Mouse (Mus musculus) layer of hippocampus, postnatal 36 days (tissue): ENCODE measurements around the gene Srsf4. TPM values are rescaled to one million over a fixed set of nuclear protein-coding genes. Genes with fewer than 3 reads are reported as not detected.
A peak's percentile ranks its signal among the peaks of the same experiment; 100 is the strongest.

Experiments
- DNase-seq, 2 experiments: peaks; one replicate each; pipeline ENCODE4 v3.0.0; 2022
- total RNA-seq, 2 experiments: library from RNA; stranded (reverse); gene quantifications; 2 replicates each; pipeline ENCODE4 v1.2.3; 2021

Srsf4 gene
- total RNA-seq, result 10 to 100 TPM; 67.8 to 74.8 TPM

DNA sequence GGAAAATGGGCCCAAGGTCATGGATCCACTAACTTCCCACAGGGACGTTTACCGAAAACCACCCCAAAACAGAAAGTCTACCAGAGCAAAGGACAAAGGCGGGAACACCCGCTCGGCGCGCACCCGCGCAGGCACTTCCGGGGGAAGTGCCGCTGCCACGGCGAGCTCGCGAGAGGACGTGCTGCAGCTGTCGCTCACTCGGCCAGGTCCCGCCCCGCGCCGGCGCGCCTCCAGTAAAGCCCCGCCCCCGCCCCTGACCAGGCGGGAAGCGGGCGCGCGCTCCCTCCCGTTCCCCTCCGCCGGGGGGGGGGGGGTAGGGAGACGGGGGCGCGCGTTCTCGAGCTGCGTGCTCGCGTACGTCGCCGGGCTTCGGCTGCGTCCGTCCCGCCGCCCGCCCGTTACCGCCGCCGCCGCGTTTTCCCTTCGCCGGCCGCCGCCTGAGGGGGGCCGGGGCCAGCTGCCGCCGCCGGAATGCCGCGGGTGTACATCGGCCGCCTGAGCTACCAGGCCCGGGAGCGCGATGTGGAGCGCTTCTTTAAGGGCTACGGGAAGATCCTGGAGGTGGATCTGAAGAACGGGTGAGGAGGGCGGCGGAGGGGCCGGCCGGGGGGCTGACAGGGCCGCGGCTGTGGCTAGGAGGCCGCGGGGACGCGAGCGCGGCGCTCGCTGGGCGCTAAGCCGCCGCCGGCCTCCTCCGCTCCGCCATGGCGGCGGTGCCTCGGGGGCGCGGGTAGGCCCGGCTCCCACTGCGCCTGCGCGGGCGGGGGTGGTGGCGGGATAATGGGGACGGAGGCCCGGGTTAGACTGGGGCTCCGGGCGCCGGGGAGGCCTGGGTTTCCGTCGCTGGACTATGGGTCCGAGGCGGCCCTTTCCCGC is at the start of gene Srsf4:
TSS of gene Srsf4 (plus strand) at position 325 of the 876 bp plus-strand sequence.
- DNase-seq, result peak; percentile 89 to 90

DNA sequence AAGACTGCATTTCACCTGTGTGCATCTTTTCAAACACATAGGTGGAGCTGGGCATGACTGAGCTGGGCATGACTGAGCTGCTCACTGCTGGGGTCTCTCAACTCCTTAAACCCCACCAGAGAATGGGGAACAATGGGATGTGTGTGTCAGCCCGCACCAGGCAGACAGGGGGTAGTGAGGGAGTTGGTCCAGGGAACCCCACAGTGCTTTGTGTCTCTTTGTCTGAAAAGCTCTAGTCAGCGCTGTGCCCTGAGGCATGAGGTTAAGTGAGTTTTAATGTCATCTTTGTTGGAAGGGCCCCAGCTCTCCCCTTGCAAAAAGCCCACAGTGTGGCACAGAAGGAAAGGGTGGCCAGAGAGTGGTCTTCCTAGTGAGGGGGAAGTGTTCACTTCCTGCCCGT is 48.5 kb upstream of the Srsf4 start:
- DNase-seq, result no peak

DNA sequence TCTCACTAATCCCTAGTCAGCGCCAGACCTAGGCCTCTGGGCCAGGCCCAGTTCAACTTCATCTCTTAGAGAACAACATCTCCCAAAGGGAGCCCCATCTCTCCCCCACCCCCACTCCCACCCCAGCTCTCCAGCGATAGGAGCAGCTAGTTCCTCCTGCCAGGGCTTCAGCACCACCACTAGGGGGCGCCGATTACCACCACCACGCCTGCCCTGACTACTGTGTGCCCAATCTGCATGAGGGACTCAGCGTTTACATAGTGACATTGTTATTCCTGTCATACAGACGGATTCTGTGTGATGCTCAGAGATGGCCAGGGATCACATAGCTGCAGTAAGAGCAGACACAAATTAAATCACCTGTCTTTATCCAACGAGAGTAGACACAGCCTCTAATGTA is 47.6 kb upstream of the Srsf4 start:
- no peak for DNase-seq

DNA sequence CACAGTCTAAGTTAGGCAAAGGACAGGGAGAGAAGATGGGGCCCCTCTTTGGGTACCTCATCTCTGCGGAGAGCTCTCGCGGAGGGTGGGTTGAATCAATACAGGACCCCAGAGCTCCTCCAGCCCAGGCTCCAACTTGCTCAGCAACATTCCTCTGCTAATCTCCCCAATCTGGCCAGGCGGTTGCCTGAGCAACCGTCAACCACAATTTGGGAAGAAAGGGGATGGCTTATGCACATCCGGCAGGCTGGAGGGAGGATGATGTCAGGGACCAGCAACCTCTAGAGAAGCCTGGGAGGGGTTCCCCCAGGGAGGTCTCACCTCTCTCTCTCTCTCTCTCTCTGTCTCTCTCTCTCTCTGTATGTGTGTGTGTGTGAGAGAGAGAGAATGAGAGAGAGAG is 46.5 kb upstream of the Srsf4 start:
- no peak for DNase-seq

DNA sequence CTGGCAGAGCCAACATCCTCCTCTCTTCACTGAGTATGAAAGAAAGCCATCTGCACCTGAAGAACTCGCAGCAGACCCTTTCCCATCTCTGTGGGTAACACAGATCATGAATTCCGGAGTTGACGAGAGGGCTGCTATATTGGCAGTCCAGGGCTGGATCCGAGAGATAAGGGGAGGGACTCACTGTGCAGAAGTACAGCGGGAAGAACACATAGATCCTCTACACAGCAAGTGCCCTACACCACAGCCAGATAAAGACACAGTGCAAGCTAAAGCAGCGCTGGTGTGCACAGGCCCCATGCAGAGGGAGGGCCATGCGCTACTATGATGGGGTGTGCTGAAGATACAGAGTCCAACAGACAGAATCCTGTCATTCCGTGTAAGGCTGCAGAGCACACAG is 44.3 kb upstream of the Srsf4 start:
- DNase-seq, result no peak

DNA sequence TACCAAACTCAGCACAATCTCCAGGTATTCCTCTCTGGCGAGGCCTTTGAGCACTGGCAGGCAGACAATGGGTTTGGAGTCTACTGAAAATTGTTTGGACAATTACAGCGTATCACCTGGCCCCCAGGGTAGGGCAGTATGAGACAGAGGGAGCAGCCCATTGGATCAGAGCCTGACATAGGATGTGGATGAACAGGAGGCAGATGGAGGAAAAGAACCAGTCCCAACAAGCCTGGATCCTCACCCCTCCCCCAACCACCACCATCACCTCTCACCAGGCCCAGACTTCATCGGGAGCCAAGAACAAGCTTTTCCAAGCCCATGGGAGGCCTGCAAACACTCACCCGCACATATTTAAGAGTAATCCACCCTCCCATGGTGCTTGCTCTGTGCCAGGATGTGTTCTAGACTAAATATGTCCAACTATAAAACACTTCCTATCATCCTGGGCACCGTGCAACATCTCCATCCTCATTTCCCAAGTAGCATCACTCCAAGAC is 41.8 kb upstream of the Srsf4 start:
- DNase-seq, result no peak

DNA sequence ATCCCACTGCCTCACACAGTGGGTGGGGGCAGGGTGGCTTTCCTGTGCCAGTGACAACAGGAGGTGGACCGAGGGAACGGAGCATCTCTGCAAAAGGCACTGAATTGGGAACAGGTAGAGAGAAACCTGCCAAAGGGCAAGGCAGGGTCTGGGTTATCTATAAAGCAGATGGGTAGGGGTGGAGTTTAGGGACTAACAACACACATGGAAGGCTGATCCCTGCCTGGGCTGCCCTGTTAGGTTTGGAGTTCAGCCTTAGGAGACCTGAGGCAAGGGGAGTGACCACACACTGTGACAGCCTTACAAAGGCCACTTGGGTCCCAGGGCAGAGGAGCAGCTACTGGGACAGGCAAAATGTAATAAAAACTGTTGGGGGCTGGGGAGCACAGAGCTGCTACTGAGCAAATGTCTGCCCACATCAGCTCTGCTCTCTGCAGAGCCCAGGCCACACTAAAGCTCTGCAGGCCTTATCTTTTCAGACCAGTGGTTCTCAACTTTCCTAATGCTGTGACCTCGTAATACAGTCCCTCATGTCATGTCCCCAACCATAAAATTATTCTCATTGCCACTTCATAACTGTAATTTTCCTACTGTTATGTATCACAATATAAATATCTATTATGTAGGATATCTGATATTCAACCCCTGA is 40.5 kb upstream of the Srsf4 start:
- DNase-seq, result no peak

DNA sequence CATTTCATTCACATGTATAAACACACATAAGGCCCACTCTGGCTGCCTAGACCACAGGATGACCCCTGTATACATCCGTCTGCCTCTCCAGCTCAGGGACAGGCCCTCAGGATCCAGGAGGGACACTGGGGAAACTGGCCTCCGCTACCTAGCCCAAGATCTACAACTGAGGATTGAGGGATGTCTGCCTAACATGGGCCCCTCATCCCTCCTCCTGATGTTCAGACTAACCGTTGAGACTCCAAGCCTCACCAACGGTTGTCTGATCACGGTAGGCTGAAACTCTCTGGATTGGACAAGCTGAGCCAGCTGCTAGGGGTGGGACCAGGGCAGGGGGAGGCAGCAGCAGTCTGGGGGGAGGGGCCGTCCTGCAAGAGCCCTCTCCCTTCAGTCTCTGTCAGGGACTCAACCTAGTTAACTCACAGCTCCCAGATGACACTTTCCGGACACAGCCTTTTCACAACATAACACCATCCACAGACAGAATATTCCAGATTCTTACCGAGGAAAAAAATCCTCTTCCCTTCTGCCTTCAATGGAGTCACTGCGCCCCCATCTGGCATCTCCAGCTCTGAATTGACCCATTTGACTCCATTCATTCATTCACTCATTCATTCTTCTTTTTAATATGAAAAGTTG is 39.3 kb upstream of the Srsf4 start:
- no peak for DNase-seq

DNA sequence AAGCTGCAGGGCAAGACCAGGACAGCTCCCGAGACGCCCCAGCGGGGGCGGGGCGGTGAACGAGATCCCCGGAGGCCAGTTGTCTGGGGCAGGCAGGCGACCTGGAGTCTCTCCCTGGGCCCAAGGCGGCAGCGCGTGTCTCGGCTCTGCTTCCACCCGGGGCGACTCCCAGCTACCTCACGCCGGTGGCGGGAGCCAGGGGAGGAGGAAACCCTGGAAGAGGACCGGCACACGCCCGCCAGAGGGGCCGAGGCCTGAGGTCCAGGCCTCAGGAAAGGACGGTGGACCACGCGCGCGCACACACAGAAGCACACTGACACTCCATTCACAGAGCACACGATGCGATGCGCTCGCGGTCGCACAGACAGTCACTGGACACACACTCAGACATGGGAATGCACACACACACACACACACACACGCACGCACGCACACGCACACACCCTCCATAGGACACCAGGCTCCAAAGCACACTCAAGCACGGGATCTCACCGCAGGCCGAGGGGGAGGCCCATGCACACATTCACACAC is 37.0 kb upstream of the Srsf4 start:
- DNase-seq, result no peak

DNA sequence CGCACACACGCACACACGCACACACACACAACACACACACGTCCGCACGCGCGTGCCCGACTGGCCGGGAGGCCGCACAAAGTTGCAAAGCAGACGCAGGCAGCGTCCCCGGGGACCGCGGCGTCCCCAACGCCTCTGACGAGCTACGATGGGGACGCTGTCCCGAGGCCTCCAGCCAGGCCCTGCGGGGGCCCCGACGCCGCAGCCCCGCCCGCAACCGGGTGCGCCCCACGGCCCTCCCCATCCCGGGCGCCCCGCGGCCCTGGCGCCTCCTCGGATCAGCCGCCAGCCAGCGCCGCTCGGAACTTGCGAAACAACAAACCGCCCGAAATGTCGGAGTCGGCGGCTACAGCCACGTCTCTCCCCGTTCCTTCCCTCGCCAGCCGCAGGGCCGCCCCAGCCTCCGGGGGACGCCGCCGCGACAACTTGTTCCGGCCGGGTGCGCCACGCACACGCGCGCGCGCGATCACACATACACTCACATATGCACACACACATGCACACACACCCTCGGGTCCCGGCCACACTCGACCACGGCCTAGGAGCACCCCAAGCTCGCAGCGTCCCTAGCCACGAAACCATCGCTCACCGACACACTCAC is 36.4 kb upstream of the Srsf4 start:
- DNase-seq, result peak in 1 of 2 experiments; percentile 33

DNA sequence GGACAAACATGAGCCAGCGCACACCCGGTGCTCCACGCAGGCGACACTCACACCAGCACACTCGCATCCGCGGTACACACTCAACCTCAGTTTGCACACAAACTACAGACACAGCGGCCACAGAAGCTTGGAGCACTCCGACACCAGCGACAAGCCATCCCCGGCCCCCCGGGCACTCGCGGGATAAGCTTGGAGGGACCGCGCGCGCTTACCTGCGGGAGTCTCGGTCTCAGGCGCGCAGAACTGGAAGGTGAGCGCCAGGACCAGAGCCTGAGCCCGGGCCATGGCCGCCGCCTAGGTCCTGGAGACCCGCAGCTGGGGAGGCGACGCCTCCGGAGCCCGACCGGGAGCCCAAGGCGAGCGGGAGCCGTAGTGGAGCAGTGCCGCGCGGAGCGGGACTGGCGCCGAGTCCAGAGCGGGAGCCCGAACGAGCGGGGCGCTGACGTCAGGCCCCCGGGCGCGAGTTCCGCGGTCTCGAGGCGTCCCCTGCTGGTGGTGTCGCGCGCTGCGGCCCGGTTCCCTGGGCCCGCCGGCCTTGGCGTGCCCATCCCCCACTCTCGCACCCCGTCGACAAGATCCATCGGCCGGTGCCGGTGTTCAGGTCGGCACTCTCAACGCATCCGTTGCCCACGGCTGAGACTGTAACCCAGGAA is 35.4 kb upstream of the Srsf4 start, which contains the start of gene Ptpru:
TSS of gene Ptpru (minus strand) at position 417 of the 653 bp plus-strand sequence.
- peak; percentile 89 to 93 for DNase-seq

DNA sequence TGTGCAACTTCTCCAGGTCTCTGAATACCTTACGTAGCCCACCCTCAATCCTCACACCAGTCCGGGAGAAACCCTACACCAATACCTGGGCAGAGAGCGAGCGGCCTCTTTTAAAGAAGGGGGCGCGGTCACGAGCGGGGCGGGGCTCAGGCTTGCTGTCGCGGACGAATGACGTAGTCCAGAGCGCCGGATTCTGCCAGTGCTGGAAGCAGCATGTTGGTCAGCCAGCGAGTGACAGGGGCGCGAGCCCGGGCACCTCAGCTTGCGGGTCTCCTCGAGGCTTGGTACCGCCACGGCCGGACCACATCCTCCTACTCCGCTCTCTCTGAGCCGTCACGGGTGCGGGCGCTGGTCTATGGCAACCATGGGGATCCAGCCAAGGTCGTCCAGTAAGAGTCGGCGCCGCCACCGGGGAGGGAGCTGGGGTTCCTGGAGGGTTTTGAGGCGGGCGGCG is 30.1 kb upstream of the Srsf4 start, which contains the start of gene Mecr:
TSS of gene Mecr (plus strand) at position 181 of the 454 bp plus-strand sequence.
- DNase-seq, result peak; percentile 90 to 93

DNA sequence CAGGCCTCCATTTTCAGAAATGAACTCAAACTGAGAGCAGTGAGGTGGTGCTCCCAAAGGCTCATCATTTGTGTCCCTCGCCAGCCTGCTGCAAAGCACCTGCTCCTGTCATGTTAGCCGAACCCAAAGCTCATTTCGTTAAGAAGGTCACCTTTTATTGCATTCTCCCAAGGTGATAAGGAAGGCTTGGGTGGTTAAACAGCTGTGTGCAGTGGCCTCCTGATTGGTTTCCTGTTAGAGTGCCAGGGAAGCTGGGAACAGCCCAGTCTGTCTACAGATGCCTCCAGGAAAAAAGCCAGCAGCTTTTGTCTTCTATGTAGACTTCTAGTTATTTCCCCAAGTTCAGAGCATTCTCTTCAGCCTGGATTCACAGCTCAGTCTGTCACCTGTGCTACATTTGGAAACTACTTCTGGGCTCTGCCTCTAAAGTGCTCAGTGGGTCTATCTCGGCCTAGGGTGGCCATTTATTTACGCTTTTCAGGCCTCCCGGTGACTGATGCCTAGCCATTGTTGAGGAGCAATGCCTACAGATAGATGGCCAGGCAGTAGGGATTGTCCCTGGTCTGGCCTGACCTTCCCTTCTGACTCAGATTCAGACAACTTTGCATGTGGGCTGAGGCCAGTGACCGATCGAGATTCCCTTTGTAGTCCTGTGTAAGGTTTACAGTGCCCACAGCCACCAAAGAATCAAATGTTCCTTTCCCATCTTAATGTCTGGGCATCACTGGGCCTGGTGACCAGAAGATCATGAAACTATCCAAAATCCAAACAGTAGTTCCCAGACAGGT is 27.2 kb upstream of the Srsf4 start:
- DNase-seq, result no peak

DNA sequence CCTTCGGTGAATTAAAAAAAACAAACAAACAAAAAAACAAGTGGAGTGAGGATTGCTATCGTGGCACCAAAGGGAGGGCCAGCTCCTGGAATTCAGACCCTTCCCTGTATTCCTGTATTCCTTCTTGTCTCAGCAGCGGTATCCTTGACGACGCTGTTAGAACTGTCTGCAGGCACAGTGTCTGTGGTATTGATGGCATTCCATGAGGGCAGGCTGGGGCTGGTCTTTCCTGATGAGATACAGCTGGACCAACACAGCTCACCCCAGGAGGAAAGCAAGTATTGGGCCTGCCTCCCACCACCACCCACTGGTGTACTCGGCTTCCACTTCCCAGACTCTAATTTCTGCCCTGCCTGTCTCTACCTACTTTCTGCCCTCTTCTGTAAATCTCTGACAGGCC is 25.3 kb upstream of the Srsf4 start:
- no peak for DNase-seq

DNA sequence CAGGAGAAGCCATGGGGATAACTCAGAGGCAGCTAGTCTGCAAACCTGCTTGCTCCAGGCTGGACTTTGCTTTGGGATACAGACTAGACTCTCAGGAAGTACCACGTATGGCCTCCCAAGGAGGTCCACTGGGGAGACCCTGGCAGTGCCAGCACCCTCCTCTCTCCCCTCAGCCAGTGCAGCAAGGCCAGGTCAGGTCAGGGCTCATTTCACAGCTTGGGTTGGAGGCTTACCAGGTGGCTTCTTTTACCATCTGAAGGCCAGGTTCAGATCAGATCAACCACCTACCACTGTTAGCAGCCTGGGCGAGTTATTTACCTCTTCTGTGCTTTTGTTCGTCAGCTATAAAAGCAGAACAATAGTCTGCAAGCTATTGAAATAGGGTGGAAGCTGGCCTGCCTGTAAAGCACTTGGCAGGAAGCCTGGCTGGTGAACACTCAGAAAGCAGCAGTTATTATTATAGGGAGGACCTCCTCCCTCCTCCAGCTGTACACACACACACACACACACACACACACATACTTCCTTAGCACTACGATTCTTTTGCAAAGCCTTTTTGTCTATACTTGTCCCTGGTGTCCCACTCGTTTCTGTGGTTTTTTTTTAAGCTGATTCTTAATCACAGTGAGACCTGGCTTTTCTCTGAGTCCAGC is 23.3 kb upstream of the Srsf4 start:
- DNase-seq, result no peak

DNA sequence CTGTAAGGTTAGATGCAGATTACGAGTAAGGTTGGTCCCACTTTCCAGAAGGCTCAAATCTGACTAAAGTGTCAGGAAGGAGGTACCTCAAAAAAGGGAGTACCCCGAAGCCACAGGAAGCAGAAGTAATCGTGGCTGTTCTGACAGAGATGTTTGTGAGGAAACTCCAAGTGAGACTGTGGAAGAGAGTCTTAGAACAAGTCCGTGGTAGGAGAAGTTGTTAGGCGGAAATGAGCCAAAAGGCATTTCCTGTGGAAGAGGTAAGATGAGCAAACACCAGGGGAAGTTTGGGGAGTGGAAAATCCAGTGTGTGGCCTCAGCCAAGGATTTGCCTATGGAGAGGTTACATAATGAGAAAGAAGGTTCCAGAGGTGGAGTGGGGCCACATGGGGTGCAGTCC is 18.5 kb upstream of the Srsf4 start:
- DNase-seq, result no peak

DNA sequence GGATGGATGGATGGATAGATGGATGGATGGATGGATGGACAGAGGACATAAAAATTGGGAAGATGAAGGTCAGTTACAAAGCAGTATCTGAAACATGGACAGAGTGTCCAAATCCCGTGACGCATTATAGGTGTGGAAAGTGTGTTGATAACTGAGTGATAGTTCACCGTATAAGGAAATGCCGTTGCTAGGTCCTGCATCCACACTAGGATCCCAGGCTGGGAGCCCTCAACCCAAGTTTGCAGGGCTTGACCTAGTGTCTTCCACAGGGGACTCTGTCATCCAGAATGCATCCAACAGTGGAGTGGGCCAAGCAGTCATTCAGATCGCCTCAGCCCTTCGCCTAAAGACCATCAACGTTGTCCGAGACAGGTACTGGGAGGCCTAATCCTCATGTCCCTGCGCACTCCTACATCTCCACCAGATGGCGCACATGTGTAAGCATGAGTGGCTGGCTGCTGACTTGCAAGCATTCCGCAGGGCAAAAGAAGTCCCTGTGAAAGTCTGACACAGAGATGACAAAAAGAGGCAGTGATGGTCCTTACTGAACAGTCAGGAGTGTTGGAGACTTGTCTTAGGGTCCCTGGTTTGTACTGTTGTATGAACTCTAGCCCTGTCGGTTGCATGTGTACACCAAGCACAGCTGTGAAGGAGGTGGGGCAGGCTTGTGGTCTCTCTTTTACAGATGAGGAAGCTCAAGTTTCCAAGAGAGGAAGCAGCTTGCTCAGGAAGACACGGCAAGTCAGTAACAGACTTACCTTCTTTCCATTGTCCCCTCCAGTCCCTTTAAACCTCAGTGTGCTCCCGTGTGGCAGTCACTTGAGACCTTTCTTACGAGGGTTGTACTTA is 12.7 kb upstream of the Srsf4 start:
- DNase-seq, result peak; percentile 72 to 78

DNA sequence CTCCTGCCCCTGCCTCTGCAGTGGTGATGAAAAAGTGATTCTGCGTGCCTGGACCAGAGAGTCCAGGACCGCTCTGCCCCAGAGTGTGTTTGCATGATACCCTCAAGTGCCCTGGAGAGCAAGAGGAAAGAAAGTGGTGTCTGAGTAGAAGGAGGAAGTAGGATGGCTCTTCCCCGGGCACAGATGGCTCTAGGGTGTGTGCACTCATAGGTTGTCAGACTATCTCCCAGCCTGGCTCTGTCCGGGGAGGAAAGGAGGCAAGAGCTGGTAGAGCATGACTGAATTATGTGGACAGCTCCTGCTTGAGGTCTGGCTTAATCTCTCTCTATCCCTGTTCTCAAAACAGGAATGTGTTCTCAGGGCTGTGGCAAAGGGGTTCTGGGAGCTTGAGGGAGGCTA is 12.1 kb upstream of the Srsf4 start:
- DNase-seq, result no peak

DNA sequence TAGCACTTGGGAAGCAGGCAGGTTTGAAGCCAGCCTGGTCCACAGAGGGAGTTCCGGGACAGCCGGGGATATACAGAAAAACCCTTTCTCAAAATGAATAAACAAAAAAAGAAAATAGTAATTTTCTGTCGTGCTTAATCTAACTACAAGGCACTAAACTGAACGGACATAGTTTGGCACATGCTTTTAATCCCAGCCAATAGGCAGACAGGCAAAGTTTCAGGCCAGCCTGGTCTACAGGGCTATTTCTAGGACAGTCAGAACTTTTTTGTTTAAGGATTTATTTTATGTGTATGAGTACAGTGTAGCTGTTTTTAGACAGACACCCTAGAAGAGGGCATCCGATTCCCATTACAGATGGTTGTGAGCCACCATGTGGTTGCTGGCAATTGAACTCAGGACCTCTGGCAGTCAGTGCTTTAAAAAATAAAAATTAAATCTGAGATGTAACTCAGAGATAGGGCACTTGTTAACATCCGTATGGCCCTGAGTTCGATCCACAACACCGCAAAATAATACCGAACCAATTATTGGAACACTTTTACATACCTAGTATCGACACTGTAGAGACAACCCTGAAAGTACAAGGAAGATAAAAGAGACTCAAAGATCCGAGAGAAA is 635 bp upstream of the Srsf4 start:
- DNase-seq, result no peak
